Mouse (Mus musculus) intestine, embryonic 15.5 days (tissue): ENCODE measurements around the gene Fam20c. TPM values are rescaled to one million over a fixed set of nuclear protein-coding genes. Genes with fewer than 3 reads are reported as not detected.

Experiments
- ATAC-seq: fragments of 200-750 bp; cut with Nextera tagmentation; 2 replicates; pipeline ENCODE4 v1.8.0; 2017; ENCODE audit warnings: moderate TSS enrichment, moderate library complexity
- H3K27ac ChIP-seq: fragments of 300-500 bp; sonication (generic); 2 replicates; pipeline ENCODE4 v1.5.1; 2015; ENCODE audit warnings: mild to moderate bottlenecking, inconsistent platforms
- H3K27me3 ChIP-seq: fragments of 300-500 bp; sonication (generic); replicated peaks from 2 replicates; pipeline ENCODE4 v1.6.1; 2015; ENCODE audit warnings: inconsistent platforms
- H3K36me3 ChIP-seq: fragments of 300-500 bp; sonication (generic); 2 replicates; pipeline ENCODE4 v1.6.1; 2015; ENCODE audit warnings: inconsistent platforms
- H3K4me1 ChIP-seq: fragments of 300-500 bp; sonication (generic); replicated peaks from 2 replicates; pipeline ENCODE4 v1.6.1; 2015; ENCODE audit warnings: inconsistent platforms
- H3K4me2 ChIP-seq: fragments of 300-500 bp; sonication (generic); replicated peaks from 2 replicates; pipeline ENCODE4 v1.6.1; 2015; ENCODE audit warnings: mild to moderate bottlenecking, inconsistent platforms
- H3K4me3 ChIP-seq: fragments of 300-500 bp; sonication (generic); replicated peaks from 2 replicates; pipeline ENCODE4 v1.5.1; 2015; ENCODE audit warnings: inconsistent platforms
- H3K9ac ChIP-seq: fragments of 300-500 bp; sonication (generic); 2 replicates; pipeline ENCODE4 v1.6.1; 2015; ENCODE audit warnings: inconsistent platforms
- H3K9me3 ChIP-seq: fragments of 300-500 bp; sonication (generic); 2 replicates; pipeline ENCODE4 v1.6.1; 2016; ENCODE audit warnings: inconsistent platforms
- WGBS: fragments of 180-500 bp; shearing (Covaris S2); methylation state at CpG from one replicate; pipeline ENCODE4 v1.1.7; 2015; 5-methylcytosine and 5-hydroxymethylcytosine counted together
- polyA plus RNA-seq: library from polyadenylated mRNA; unstranded; fragments of >200 nt; fragmentation: Nextera tagmentation; extraction: Ambion mirVana; gene quantifications from 2 replicates; pipeline ENCODE4 v1.2.1, GENCODE M21; 2015

Fam20c gene
- polyA plus RNA-seq, 1 experiment from 2014 or later = 7.3 TPM

- H3K27me3 ChIP-seq = no peaks in the 10 kb centered on the region
- no peak overlapping the region for H3K4me3 ChIP-seq
- 73% methylated on average over 3 of the region's 3 CpGs for WGBS
- no peak for ATAC-seq
- no peak overlapping the region for H3K4me2 ChIP-seq
- no peaks in the 10 kb centered on the region for H3K36me3 ChIP-seq
- H3K9ac ChIP-seq = no peak overlapping the region
- no peak overlapping the region for H3K27ac ChIP-seq
- no peaks in the 10 kb centered on the region for H3K9me3 ChIP-seq
- 0 out of 2 replicates have a peak, but pooled peaks cover 6% of the 10 kb centered on the region for H3K4me1 ChIP-seq
Observed at GRCm38 (mm10) chr5:138740150-138740549, 14.2 kb upstream of the Fam20c start.

- H3K36me3 ChIP-seq = no peaks in the 10 kb centered on the region
- no peak overlapping the region for H3K4me3 ChIP-seq
- H3K27ac ChIP-seq = no peak overlapping the region
- no peak overlapping the region for H3K9ac ChIP-seq
- ATAC-seq = no peak
- H3K4me2 ChIP-seq = no peak overlapping the region
- H3K27me3 ChIP-seq = no peaks in the 10 kb centered on the region
- H3K4me1 ChIP-seq = 0 out of 2 replicates have a peak, but pooled peaks cover 6% of the 10 kb centered on the region
- no peaks in the 10 kb centered on the region for H3K9me3 ChIP-seq
- 69% methylated on average over 5 of the region's 5 CpGs for WGBS
Observed at GRCm38 (mm10) chr5:138741516-138741915, 12.8 kb upstream of the Fam20c start.

GRCm38 (mm10) chr5:138742281-138742680 lies 12.0 kb upstream of the Fam20c start:
- no peaks in the 10 kb centered on the region for H3K27me3 ChIP-seq
- H3K9ac ChIP-seq = no peak overlapping the region
- H3K4me3 ChIP-seq = no peak overlapping the region
- 0 out of 2 replicates have a peak, but pooled peaks cover 6% of the 10 kb centered on the region for H3K4me1 ChIP-seq
- no peaks in the 10 kb centered on the region for H3K36me3 ChIP-seq
- H3K27ac ChIP-seq = no peak overlapping the region
- peak; percentile 67; the same call in 1 of the 2 replicates for ATAC-seq
- 46% methylated on average over 5 of the region's 5 CpGs for WGBS
- no peak overlapping the region for H3K4me2 ChIP-seq
- H3K9me3 ChIP-seq = no peaks in the 10 kb centered on the region

GRCm38 (mm10) chr5:138743631-138744030 lies 10.7 kb upstream of the Fam20c start:
- H3K27me3 ChIP-seq = no peaks in the 10 kb centered on the region
- no peak overlapping the region for H3K27ac ChIP-seq
- H3K4me2 ChIP-seq = no peak overlapping the region
- ATAC-seq = no peak
- H3K9ac ChIP-seq = no peak overlapping the region
- 36% methylated on average over 2 of the region's 2 CpGs for WGBS
- no peaks in the 10 kb centered on the region for H3K9me3 ChIP-seq
- no peak overlapping the region for H3K4me3 ChIP-seq
- H3K36me3 ChIP-seq = no peaks in the 10 kb centered on the region
- 0 out of 2 replicates have a peak, but pooled peaks cover 6% of the 10 kb centered on the region for H3K4me1 ChIP-seq

- Histone ChIP-seq H3K4me2 (no peak overlapping the region), H3K9ac (no peak overlapping the region), H3K27me3 (no peaks in the 10 kb centered on the region), H3K4me1 (0 out of 2 replicates have a peak, but pooled peaks cover 6% of the 10 kb centered on the region), H3K4me3 (no peak overlapping the region), H3K27ac (no peak overlapping the region), H3K9me3 (no peaks in the 10 kb centered on the region), H3K36me3 (no peaks in the 10 kb centered on the region)
- WGBS = 92% methylated on average over 5 of the region's 5 CpGs
- no peak for ATAC-seq
Observed at GRCm38 (mm10) chr5:138745378-138746099, 8.8 kb upstream of the Fam20c start.

GRCm38 (mm10) chr5:138753269-138753668 lies 1.0 kb upstream of the Fam20c start:
- peaks cover 20% of the 10 kb centered on the region for H3K27me3 ChIP-seq
- no peak for ATAC-seq
- no peak overlapping the region for H3K4me3 ChIP-seq
- peak overlapping the region; percentile 97; the same call in 1 of the 2 replicates for H3K4me2 ChIP-seq
- no peak overlapping the region for H3K9ac ChIP-seq
- no peaks in the 10 kb centered on the region for H3K9me3 ChIP-seq
- no peak overlapping the region for H3K27ac ChIP-seq
- peaks cover 38% of the 10 kb centered on the region for H3K4me1 ChIP-seq
- no peaks in the 10 kb centered on the region for H3K36me3 ChIP-seq
- WGBS = 65% methylated on average over 4 of the region's 4 CpGs

- 14% methylated on average over 9 of the region's 9 CpGs for WGBS
- Histone ChIP-seq H3K27me3 (peaks cover 20% of the 10 kb centered on the region), H3K4me3 (peak overlapping the region; percentile 55), H3K36me3 (no peaks in the 10 kb centered on the region), H3K9me3 (no peaks in the 10 kb centered on the region), H3K4me1 (peaks cover 38% of the 10 kb centered on the region), H3K9ac (peak overlapping the region; percentile 59; the same call in 1 of the 2 replicates), H3K27ac (peak overlapping the region; percentile 77; the same call in 1 of the 2 replicates), H3K4me2 (peak overlapping the region; percentile 97)
- ATAC-seq = no peak
Observed at GRCm38 (mm10) chr5:138753946-138754302, 390 bp upstream of the Fam20c start.

- WGBS = under 1% methylated on average over 27 of the region's 34 CpGs
- H3K9me3 ChIP-seq = no peaks in the 10 kb centered on the region
- peak overlapping the region; percentile 97 for H3K4me2 ChIP-seq
- peak overlapping the region; percentile 59 for H3K9ac ChIP-seq
- no peaks in the 10 kb centered on the region for H3K36me3 ChIP-seq
- H3K27me3 ChIP-seq = peaks cover 20% of the 10 kb centered on the region
- no peak for ATAC-seq
- peaks cover 38% of the 10 kb centered on the region for H3K4me1 ChIP-seq
- H3K27ac ChIP-seq = 0 out of 2 replicates have a peak overlapping the region, but pooled peaks have one; percentile 77
- peak overlapping the region; percentile 55 for H3K4me3 ChIP-seq
Observed at GRCm38 (mm10) chr5:138755121-138755452, 773 bp downstream of the Fam20c start.

GRCm38 (mm10) chr5:138755453-138756301 lies 1.4 kb downstream of the Fam20c start:
- ATAC-seq = 0 out of 2 replicates have a peak, but pooled peaks have one; percentile 1

GRCm38 (mm10) chr5:138756311-138757085 lies 2.2 kb downstream of the Fam20c start:
- no peaks in the 10 kb centered on the region for H3K36me3 ChIP-seq
- H3K27me3 ChIP-seq = peaks cover 20% of the 10 kb centered on the region
- peak overlapping the region; percentile 59 for H3K9ac ChIP-seq
- H3K4me2 ChIP-seq = peak overlapping the region; percentile 97
- H3K4me1 ChIP-seq = peaks cover 38% of the 10 kb centered on the region
- peak; percentile 14; the same call in 1 of the 2 replicates for ATAC-seq
- 23% methylated on average over 15 of the region's 15 CpGs for WGBS
- H3K9me3 ChIP-seq = no peaks in the 10 kb centered on the region
- H3K27ac ChIP-seq = peak overlapping the region; percentile 23
- H3K4me3 ChIP-seq = peak overlapping the region; percentile 55

More at GRCm38 (mm10) chr5:138755453-138756301, 1.4 kb downstream of the Fam20c start:
- no peaks in the 10 kb centered on the region for H3K9me3 ChIP-seq
- H3K36me3 ChIP-seq = no peaks in the 10 kb centered on the region
- H3K27ac ChIP-seq = no peak overlapping the region
- peaks cover 38% of the 10 kb centered on the region for H3K4me1 ChIP-seq
- peak overlapping the region; percentile 59 for H3K9ac ChIP-seq
- H3K4me2 ChIP-seq = peak overlapping the region; percentile 97
- H3K4me3 ChIP-seq = peak overlapping the region; percentile 55
- 2% methylated on average over 61 of the region's 61 CpGs for WGBS
- H3K27me3 ChIP-seq = peaks cover 20% of the 10 kb centered on the region

GRCm38 (mm10) chr5:138757135-138757534 lies 2.8 kb downstream of the Fam20c start:
- Histone ChIP-seq H3K9me3 (no peaks in the 10 kb centered on the region), H3K27me3 (peaks cover 18% of the 10 kb centered on the region), H3K4me2 (peak overlapping the region; percentile 97), H3K4me3 (0 out of 2 replicates have a peak overlapping the region, but pooled peaks have one; percentile 55), H3K27ac (peak overlapping the region; percentile 18; the same call in 1 of the 2 replicates), H3K4me1 (peaks cover 38% of the 10 kb centered on the region), H3K9ac (no peak overlapping the region), H3K36me3 (no peaks in the 10 kb centered on the region)
- WGBS = 56% methylated on average over 6 of the region's 6 CpGs
- no peak for ATAC-seq
